19 mouse cellular contexts compared by ENCODE assay signal in the genomic region with DNA sequence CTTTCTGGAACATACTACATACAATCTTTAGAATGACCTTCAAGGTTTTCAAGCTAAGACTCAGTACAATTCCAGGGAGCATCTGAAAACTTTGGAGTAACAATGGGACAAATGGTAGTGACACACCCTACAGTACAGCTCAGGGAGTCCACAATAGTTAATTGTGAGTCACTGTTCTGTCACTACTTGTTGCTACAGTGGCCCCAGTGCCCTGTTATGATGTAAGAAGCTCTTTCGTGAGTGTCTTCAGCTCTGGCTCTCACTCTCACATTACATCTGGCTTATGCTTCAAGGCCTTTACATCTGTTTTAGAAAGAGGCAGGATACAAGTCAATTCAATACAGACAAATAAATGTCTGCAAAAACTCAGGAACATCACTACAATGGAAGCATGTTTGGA.
"Had no signal": no experiment of that assay in that cellular context is flagged by ENCODE, and none has a peak within 500 bp of the region (broad histone marks: within the 10 kb centered on the region; RNA-seq: fewer than 3 reads in every experiment).

No protein-coding gene starts in this region.

- H3K36me3 ChIP-seq: midbrain, embryonic 10.5 days; neural tube, embryonic 13.5 days; neural tube, embryonic 15.5 days; stomach, embryonic 15.5 days had no signal

- H3K27ac ChIP-seq: liver, embryonic 14.5 days; midbrain, embryonic 10.5 days; neural tube, embryonic 13.5 days; neural tube, embryonic 15.5 days; stomach, embryonic 15.5 days; stomach, postnatal 0 days had no signal

- H3K27me3 ChIP-seq: neural tube, embryonic 13.5 days; neural tube, embryonic 15.5 days; stomach, embryonic 15.5 days had no signal

- DNase-seq: lung, adult 18-20 months; lung, embryonic 14.5 days; lung, postnatal 10 days; lung, postnatal 4 days; midbrain, embryonic 14.5 days; right cerebral cortex, adult 18-20 months; right cerebral cortex, postnatal 25 days; right cerebral cortex, postnatal 4 days; spleen, adult 18-20 months; thymus, adult 2 months; thymus, postnatal 25 days; thymus, postnatal 4 days had no signal

- H3K4me3 ChIP-seq: midbrain, embryonic 10.5 days; myocyte; neural tube, embryonic 13.5 days; neural tube, embryonic 15.5 days; stomach, embryonic 15.5 days had no signal
